Mouse (Mus musculus) midbrain, embryonic 15.5 days (tissue): ENCODE data around the gene Atf7. TPM values are rescaled to one million over a fixed set of nuclear protein-coding genes. Genes with fewer than 3 reads are reported as not detected.
A peak's percentile ranks its signal among the peaks of the same experiment; 100 is the strongest.
"Not testable (repeated sequence)": the region's sequence is repeated elsewhere in the genome, so short reads cannot be mapped to it uniquely, and the experiment has no call there.

Experiments
- ATAC-seq: fragments of 200-750 bp; cut with Nextera tagmentation; replicated peaks from 2 replicates; pipeline ENCODE4 v1.8.0; 2017; ENCODE audit warnings: moderate TSS enrichment
- H3K27ac ChIP-seq: fragments of 300-500 bp; sonication (generic); 2 replicates; pipeline ENCODE4 v1.5.1; 2015; ENCODE audit warnings: mild to moderate bottlenecking, inconsistent platforms
- H3K27me3 ChIP-seq: fragments of 300-500 bp; sonication (generic); replicated peaks from 2 replicates; pipeline ENCODE4 v1.6.1; 2015; ENCODE audit warnings: inconsistent platforms
- H3K36me3 ChIP-seq: fragments of 300-500 bp; sonication (generic); replicated peaks from 2 replicates; pipeline ENCODE4 v1.6.1; 2015; ENCODE audit warnings: inconsistent platforms
- H3K4me1 ChIP-seq: fragments of 300-500 bp; sonication (generic); 2 replicates; pipeline ENCODE4 v1.6.1; 2015; ENCODE audit warnings: inconsistent platforms
- H3K4me2 ChIP-seq: fragments of 300-500 bp; sonication (generic); 2 replicates; pipeline ENCODE4 v1.6.1; 2015; ENCODE audit warnings: inconsistent platforms, mild to moderate bottlenecking, moderate library complexity
- H3K4me3 ChIP-seq: fragments of 300-500 bp; sonication (generic); 2 replicates; pipeline ENCODE4 v1.5.1; 2015; ENCODE audit warnings: mild to moderate bottlenecking, inconsistent platforms
- H3K9ac ChIP-seq: fragments of 300-500 bp; sonication (generic); 2 replicates; pipeline ENCODE4 v1.6.1; 2015; ENCODE audit warnings: mild to moderate bottlenecking, inconsistent platforms
- H3K9me3 ChIP-seq: fragments of 300-500 bp; sonication (generic); 2 replicates; pipeline ENCODE4 v1.6.1; 2016; ENCODE audit warnings: inconsistent platforms
- WGBS: fragments of 180-500 bp; shearing (Covaris S2); methylation state at CpG from one replicate; pipeline ENCODE4 v1.1.7; 2015; ENCODE audit warnings: mixed read lengths; 5-methylcytosine and 5-hydroxymethylcytosine counted together
- polyA plus RNA-seq: library from polyadenylated mRNA; unstranded; fragments of >200 nt; fragmentation: Nextera tagmentation; extraction: Ambion mirVana; gene quantifications from 2 replicates; pipeline ENCODE4 v1.2.1, GENCODE M21; 2015

The Atf7 gene
- polyA plus RNA-seq, 1 experiment from 2014 or later = 15.6 TPM

DNA sequence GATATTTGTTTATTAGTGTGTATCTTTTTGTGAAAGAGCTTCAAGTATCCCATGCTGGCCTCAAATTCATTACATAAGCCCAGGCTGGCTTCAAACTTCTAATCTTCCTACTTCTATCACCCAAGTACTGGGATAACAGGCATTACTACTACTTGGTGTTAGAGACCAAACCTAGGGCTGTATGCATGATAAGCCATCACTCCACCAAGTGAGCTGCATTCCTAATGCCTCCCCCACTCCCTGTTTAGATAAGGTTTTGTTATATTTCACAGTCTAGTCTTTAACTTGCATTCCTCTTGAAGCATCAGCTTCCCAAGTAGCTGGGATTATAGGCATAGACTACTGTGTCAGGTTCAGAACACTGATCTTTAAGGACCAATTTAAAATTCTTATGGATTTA is 11.0 kb downstream of the Atf7 start:
- Histone ChIP-seq H3K36me3 (no peaks in the 10 kb centered on the region), H3K27ac (no peak overlapping the region), H3K4me3 (no peak overlapping the region), H3K9me3 (no peaks in the 10 kb centered on the region), H3K9ac (no peak overlapping the region), H3K27me3 (no peaks in the 10 kb centered on the region), H3K4me1 (no peaks in the 10 kb centered on the region), H3K4me2 (no peak overlapping the region)
- no peak for ATAC-seq

DNA sequence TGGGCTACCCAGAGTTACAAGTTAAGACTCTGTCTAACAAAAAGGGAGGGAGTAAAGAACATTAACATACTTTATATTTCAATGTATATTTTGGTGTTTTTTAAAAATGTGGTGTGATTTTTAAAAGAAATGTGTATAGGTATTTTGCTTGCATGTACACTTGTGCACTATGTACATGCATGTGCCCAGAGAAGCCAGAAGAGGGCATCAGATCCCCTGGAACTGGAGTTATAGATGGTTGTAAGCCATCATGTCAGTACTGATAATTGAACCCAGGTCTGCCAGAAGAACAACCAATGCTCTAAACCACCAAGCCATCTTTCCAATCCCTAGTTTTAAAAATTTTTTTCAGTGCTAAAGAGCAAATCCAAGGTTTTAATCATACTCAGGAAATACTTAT is 12.3 kb downstream of the Atf7 start:
- H3K36me3 ChIP-seq = no peaks in the 10 kb centered on the region
- no peaks in the 10 kb centered on the region for H3K4me1 ChIP-seq
- no peak overlapping the region for H3K9ac ChIP-seq
- H3K4me3 ChIP-seq = no peak overlapping the region
- ATAC-seq = no peak
- H3K27me3 ChIP-seq = no peaks in the 10 kb centered on the region
- no peak overlapping the region for H3K27ac ChIP-seq
- no peak overlapping the region for H3K4me2 ChIP-seq
- H3K9me3 ChIP-seq = no peaks in the 10 kb centered on the region

DNA sequence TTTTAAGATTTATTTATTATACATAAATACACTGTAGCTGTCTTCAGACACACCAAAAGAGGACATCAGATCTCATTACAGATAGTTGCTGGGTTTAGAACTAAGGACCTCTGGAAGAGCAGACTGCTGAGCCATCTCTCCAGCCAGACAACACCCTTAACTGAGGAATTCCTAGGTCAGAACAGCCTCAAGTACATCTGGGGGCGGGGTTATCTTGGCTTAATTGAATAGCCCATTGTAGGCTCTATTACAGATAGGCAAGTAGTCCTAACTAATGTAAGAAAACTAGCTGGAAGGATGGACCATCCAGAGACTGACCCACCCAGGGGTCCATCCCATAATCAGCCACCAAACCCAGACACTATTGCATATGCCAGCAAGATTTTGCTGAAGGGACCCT is 16.7 kb downstream of the Atf7 start:
- WGBS = 84% methylated on average over 1 of the region's 1 CpGs
- H3K4me1 ChIP-seq, ATAC-seq, H3K4me3 ChIP-seq, H3K27ac ChIP-seq, H3K36me3 ChIP-seq, H3K27me3 ChIP-seq, H3K4me2 ChIP-seq, H3K9ac ChIP-seq, H3K9me3 ChIP-seq: not testable (repeated sequence)

DNA sequence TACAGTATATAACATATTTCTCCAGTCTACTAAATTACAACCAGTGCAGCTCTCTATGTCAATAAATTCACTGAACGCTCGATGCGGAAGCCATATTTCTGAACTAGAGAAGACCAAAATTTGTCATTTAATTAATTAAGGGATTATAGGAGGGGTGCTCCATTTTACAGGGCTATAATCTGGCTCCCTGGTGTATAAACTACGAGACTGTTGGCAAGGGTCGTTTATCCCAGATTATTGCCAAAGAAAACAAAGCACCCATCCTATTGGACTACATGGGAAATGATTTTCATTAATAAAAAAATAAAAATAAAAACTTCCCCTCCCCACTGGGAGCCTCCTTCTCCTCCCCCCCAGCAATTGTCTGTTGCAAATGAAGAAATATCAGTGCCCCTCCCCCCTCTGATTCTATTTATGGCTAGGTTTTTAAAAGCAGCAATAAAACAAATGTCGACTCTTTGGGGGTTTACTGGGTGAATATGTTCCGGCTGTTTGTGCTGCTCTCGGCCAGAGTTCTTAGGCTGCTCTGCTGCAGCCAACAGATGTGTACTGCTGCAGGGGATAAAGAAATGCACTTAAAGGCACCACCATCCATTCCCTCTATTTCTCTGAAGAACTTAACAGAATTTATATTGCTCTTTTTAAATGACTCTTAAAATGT is 31.1 kb downstream of the Atf7 start:
- no peaks in the 10 kb centered on the region for H3K27me3 ChIP-seq
- H3K27ac ChIP-seq = 0 out of 2 replicates have a peak overlapping the region, but pooled peaks have one; percentile 20
- no peaks in the 10 kb centered on the region for H3K9me3 ChIP-seq
- H3K4me2 ChIP-seq = peak overlapping the region; percentile 24; the same call in 1 of the 2 replicates
- no peaks in the 10 kb centered on the region for H3K36me3 ChIP-seq
- no peak for ATAC-seq
- H3K9ac ChIP-seq = no peak overlapping the region
- H3K4me3 ChIP-seq = no peak overlapping the region
- peaks cover 5% of the 10 kb centered on the region for H3K4me1 ChIP-seq
- 36% methylated on average over 8 of the region's 8 CpGs for WGBS

DNA sequence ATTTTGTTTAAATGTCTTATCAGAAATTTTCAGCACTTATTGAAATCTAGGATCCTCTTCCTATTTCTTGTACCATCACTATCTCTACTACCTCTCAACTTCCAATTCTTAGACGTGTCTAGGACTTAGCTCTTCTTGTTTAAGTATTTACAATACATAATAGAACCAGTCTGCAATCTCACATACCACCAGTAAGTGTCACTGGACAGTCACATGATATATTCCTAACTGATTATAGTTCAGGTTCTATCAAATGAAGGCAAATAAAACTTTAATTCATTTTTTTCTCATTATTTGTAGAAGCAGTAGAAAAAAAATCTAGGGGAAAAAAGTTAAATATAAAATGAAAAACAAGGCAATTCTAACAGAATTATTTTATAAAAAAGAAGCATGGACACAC is 32.6 kb downstream of the Atf7 start:
- Histone ChIP-seq H3K27ac (no peak overlapping the region), H3K4me2 (no peak overlapping the region), H3K9me3 (no peaks in the 10 kb centered on the region), H3K9ac (no peak overlapping the region), H3K4me1 (peaks cover 5% of the 10 kb centered on the region), H3K4me3 (no peak overlapping the region), H3K27me3 (no peaks in the 10 kb centered on the region), H3K36me3 (no peaks in the 10 kb centered on the region)
- WGBS = 42% methylated on average over 1 of the region's 1 CpGs
- ATAC-seq = no peak

DNA sequence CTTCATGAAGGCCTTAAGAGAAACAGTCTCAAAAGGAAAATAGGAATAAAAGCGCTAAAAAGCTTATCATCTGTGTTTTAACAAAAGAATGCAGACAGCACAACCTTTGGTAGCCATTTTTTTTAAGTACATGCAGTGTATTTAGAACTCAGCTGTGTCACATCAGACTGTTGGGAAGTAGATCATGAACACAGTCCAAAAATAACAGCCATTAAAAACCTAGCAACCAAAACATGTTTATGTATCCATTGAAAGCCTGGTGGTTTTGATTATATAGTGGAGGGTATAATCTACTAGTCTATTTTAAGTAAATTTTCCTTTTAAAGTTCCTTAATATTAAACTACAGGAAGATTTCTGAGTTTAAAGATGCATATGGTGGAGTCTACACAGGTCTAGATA is 34.7 kb downstream of the Atf7 start:
- Histone ChIP-seq H3K27me3 (no peaks in the 10 kb centered on the region), H3K4me2 (no peak overlapping the region), H3K4me3 (no peak overlapping the region), H3K9ac (no peak overlapping the region), H3K36me3 (no peaks in the 10 kb centered on the region), H3K4me1 (peaks cover 8% of the 10 kb centered on the region), H3K9me3 (no peaks in the 10 kb centered on the region), H3K27ac (no peak overlapping the region)
- WGBS = 90% methylated on average over 1 of the region's 1 CpGs
- ATAC-seq = no peak

DNA sequence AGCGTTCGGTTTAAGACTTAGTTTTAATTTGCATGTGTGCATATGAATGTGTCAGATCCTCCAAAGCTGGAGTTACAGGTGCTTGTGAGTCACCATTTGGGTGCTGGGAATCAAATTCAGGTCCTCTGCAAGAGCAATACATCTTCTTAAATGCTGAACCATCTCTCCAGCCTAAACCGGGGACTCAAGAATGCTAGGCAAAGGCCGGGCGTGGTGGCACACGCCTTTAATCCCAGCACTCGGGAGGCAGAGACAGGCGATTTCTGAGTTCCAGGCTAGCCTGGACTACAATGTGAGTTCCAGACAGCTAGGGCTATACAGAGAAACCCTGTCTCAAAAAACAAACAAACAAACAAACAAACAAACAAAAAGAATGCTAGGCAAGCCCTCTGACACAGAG is 35.4 kb downstream of the Atf7 start:
- ATAC-seq = no peak
- WGBS = 95% methylated on average over 8 of the region's 8 CpGs
- no peak overlapping the region for H3K9ac ChIP-seq

DNA sequence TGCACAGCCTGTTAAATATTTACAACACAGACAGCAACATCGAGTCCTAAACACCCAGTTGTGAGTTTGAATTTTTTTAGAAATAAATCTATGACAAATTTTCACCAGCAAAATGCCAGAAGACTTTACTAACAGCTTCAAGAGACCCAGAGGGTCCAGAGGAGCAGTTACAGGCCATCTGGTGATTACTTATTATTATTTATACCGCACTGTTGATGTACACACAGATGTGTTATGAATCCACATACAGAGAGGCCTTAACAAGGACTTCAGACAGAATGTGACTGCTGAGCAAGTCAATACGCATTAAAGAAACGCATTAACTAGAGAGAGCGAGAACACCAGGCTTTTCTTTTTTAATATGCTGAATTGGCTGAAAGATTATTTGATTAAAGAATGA is 39.8 kb downstream of the Atf7 start:
- Histone ChIP-seq H3K4me1 (peaks cover 16% of the 10 kb centered on the region), H3K4me3 (no peak overlapping the region), H3K4me2 (no peak overlapping the region), H3K9ac (no peak overlapping the region), H3K36me3 (no peaks in the 10 kb centered on the region), H3K9me3 (no peaks in the 10 kb centered on the region), H3K27me3 (no peaks in the 10 kb centered on the region), H3K27ac (peak overlapping the region; percentile 69)
- no peak for ATAC-seq
- WGBS = 39% methylated on average over 5 of the region's 5 CpGs

More for the DNA sequence above, 35.4 kb downstream of the Atf7 start:
- no peak overlapping the region for H3K4me2 ChIP-seq
- no peaks in the 10 kb centered on the region for H3K27me3 ChIP-seq
- H3K36me3 ChIP-seq = no peaks in the 10 kb centered on the region
- H3K4me3 ChIP-seq = no peak overlapping the region
- peaks cover 13% of the 10 kb centered on the region for H3K4me1 ChIP-seq
- no peak overlapping the region for H3K27ac ChIP-seq
- no peaks in the 10 kb centered on the region for H3K9me3 ChIP-seq

DNA sequence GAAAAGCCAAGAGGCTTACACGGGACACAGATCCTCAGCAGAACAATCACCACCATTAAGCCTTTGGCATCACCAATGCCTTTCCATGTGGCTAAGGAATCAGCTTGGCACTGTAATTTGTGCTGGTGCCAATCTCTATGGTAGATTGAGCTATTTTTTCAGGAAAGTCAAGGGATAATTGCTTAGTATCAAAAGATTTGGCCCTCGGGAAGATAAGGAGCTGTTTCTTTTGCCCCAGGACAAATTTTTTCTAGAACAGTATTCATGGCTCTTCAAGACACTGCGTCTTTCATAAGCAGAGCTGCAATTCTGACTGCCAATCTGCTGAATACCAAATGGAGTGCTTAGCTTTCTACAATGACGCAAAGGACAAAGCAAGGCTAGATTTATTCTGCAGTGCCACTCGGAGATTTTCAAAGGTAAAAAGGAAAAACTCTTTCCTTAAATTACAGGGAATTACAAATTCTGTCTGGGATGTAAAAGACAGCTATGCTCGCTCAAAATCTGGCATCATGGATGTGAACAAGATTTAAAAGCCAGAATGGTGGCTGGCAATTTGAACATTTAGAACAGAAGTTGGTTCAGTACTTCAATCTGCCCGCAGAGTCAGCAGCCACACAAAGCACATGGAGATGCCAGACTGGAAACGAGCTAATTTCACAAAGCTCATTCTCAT is 41.4 kb downstream of the Atf7 start:
- Histone ChIP-seq H3K4me2 (peak overlapping the region; percentile 21), H3K36me3 (no peaks in the 10 kb centered on the region), H3K27ac (peak overlapping the region; percentile 81), H3K27me3 (no peaks in the 10 kb centered on the region), H3K4me3 (no peak overlapping the region), H3K9ac (no peak overlapping the region), H3K9me3 (no peaks in the 10 kb centered on the region), H3K4me1 (peaks cover 16% of the 10 kb centered on the region)
- WGBS = 21% methylated on average over 8 of the region's 8 CpGs
- peak; percentile 80 for ATAC-seq

DNA sequence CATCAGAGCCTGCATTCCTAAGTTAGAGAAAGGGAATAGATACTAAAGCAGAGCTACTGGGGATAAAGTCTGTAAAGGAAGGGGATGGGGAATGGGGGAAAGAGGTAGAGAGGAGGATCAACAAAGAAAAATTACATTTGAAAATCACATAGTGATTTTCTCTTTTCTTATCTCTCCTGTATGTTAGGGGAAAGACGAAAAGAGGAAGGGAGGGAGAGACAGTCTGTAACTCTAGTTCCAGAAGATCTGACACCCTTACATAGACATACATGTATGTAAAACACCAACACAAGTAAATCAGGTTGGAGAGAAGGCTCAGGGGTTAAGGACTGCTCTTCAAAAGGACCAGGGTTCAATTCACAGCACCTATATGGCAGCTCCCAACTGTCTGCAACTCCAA is 44.1 kb downstream of the Atf7 start:
- Histone ChIP-seq H3K4me2 (no peak overlapping the region), H3K9me3 (no peaks in the 10 kb centered on the region), H3K27ac (no peak overlapping the region), H3K27me3 (no peaks in the 10 kb centered on the region), H3K36me3 (no peaks in the 10 kb centered on the region), H3K4me3 (no peak overlapping the region), H3K4me1 (peaks cover 16% of the 10 kb centered on the region), H3K9ac (no peak overlapping the region)
- 68% methylated on average over 1 of the region's 1 CpGs for WGBS
- no peak for ATAC-seq

DNA sequence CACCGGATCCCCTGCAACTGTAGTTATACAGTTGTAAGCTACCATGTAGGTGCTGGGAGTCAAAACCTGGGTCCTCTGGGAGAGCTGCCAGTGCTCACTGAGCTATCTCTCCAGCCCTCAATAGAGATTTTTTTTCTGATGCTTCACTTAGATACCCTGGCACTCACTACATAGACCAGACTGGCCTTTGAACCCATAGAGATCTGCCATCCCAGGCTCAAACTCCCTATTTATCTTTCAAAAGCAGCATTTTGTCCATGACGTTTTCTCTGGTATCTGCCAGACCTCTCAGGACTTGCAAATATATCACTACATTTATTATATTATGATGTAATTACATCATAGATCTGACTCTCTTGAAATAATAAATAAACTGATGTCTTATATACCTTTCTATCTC is 46.9 kb downstream of the Atf7 start:
- H3K27ac ChIP-seq = no peak overlapping the region
- no peak overlapping the region for H3K4me2 ChIP-seq
- 90% methylated on average over 2 of the region's 2 CpGs for WGBS
- no peak for ATAC-seq
- H3K9ac ChIP-seq = no peak overlapping the region
- H3K9me3 ChIP-seq = no peaks in the 10 kb centered on the region
- no peak overlapping the region for H3K4me3 ChIP-seq
- H3K27me3 ChIP-seq = no peaks in the 10 kb centered on the region
- no peaks in the 10 kb centered on the region for H3K36me3 ChIP-seq
- no peaks in the 10 kb centered on the region for H3K4me1 ChIP-seq

DNA sequence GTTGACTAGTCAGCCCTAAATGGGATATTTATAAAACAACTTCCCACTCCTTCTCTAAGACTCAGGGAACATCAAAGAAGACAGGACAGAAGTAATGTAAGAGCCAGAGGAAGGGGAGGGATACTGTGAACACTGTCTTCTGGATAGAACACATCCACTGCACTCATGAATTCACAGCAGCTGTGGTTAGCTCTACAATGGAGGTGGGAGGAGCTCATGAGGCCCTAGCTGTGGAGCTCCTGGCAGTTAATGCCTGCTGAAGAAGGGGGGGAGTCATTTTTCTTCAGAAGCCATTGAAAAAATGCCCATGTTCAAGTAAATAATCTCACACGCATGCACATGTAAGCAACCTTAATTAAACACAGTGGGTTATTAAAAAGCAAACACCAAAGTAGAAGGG is 48.3 kb downstream of the Atf7 start:
- H3K9me3 ChIP-seq = no peaks in the 10 kb centered on the region
- H3K36me3 ChIP-seq = no peaks in the 10 kb centered on the region
- no peaks in the 10 kb centered on the region for H3K4me1 ChIP-seq
- H3K27me3 ChIP-seq = no peaks in the 10 kb centered on the region
- no peak overlapping the region for H3K27ac ChIP-seq
- WGBS = 58% methylated on average over 1 of the region's 1 CpGs
- no peak overlapping the region for H3K4me2 ChIP-seq
- no peak overlapping the region for H3K4me3 ChIP-seq
- no peak for ATAC-seq
- H3K9ac ChIP-seq = no peak overlapping the region

DNA sequence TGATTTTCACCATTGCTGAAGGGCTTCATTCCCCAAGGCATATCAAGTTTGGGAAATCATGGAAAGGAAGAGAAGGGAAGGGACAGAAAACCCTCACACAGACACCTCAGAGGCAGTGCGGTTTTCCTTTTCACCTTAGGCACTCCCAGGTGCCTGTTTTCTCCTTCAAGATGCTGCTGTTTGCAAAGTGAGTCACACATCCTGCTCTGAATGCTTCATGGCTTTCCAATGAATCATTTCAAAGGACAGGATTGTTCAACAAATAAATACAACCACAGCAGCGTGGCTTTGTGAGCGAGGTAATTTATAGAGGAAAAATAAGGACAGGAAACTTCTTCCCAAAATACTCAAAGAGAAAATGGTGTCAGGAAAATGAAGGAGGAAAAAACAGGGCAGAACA is 53.2 kb downstream of the Atf7 start:
- no peaks in the 10 kb centered on the region for H3K4me1 ChIP-seq
- no peak for ATAC-seq
- WGBS = 83% methylated on average over 3 of the region's 3 CpGs
- no peak overlapping the region for H3K4me3 ChIP-seq
- no peaks in the 10 kb centered on the region for H3K36me3 ChIP-seq
- H3K27me3 ChIP-seq = no peaks in the 10 kb centered on the region
- no peak overlapping the region for H3K4me2 ChIP-seq
- no peak overlapping the region for H3K9ac ChIP-seq
- no peak overlapping the region for H3K27ac ChIP-seq
- H3K9me3 ChIP-seq = no peaks in the 10 kb centered on the region
